Mouse (Mus musculus) CH12.LX (cell line): ENCODE results near the gene Lpin1.

Source experiments
- KAT2A ChIP-seq: IDR thresholded peaks from 2 replicates; pipeline ENCODE4 v1.6.1; 2012; ENCODE audit warnings: low read length, improper control_type of control experiment, inconsistent platforms; ENCODE audit not compliant: insufficient replicate concordance
- MAX ChIP-seq: IDR thresholded peaks from 2 replicates; pipeline ENCODE4 v1.6.1; 2011; ENCODE audit warnings: low read length, improper control_type of control experiment
- POLR2A ChIP-seq: IDR thresholded peaks from 2 replicates; pipeline ENCODE4 v1.6.1; 2011; ENCODE audit warnings: low read depth, mild to moderate bottlenecking, improper control_type of control experiment, low read length
- RCOR1 ChIP-seq: conservative IDR thresholded peaks from 2 replicates; pipeline ENCODE4 v1.6.1; 2012; ENCODE audit warnings: low read depth, mild to moderate bottlenecking, inconsistent platforms, low read length, improper control_type of control experiment
- TBP ChIP-seq: conservative IDR thresholded peaks from 2 replicates; pipeline ENCODE4 v1.6.1; 2011; ENCODE audit warnings: low read depth, low read length, improper control_type of control experiment
- ZMIZ1 ChIP-seq: IDR thresholded peaks from 2 replicates; pipeline ENCODE4 v1.6.1; 2012; ENCODE audit warnings: low read depth, mild to moderate bottlenecking, inconsistent platforms, low read length, improper control_type of control experiment

- no peak for TF ChIP-seq KAT2A
- TF ChIP-seq RCOR1 = no peak
- TF ChIP-seq ZMIZ1 = no peak
- no peak for TF ChIP-seq POLR2A
- no peak for TF ChIP-seq TBP
- no peak for TF ChIP-seq MAX
These were observed 10.4 kb downstream of the Lpin1 start for GRCm38 (mm10) chr12:16600374-16600773.
